Mouse (Mus musculus): Measurements from ENCODE around the gene Rap1gap.

DNA sequence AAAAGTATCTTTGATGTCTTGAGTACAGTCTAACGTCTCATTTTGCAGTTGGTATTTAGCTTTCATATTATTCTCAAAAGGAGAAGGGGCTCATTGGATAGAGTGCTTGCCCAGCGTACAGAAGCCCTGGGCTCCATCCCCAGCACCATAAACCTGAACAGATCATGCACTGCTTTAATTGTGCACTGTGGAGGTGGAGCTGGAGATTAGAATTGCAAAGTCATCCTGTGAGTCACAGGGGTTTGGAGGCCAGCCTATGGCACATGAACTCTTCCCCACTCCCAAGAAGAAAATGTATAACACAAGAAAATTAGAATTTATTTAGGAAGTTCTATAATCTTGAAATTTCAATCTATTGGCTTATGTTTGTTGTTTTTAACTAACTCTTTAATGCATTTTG, 21.1 kb upstream of the Rap1gap start:
- TF ChIP-seq CTCF (IDR thresholded peaks at IDR 0.05) (no peak), EP300 (IDR thresholded peaks at IDR 0.05) (no peak)
